Mouse (Mus musculus) G1E (cell line): ENCODE data around the gene Smoc2. TPM values are rescaled to one million over a fixed set of nuclear protein-coding genes. Genes with fewer than 3 reads are reported as not detected.

Experiments
- ATAC-seq: 2 replicates; pipeline ENCODE4 v1.8.0; 2016; ENCODE audit warnings: mild to moderate bottlenecking; ENCODE audit not compliant: insufficient number of reproducible peaks, poor library complexity, low FRiP score, severe bottlenecking; ENCODE audit errors: extremely low read depth
- DNase-seq: peaks from one replicate; pipeline ENCODE4 v3.0.0; 2012; ENCODE audit warnings: low spot score
- H3K27me3 ChIP-seq: 2 replicates; pipeline ENCODE4 v1.6.1; 2012; ENCODE audit warnings: mild to moderate bottlenecking, low read length, inconsistent platforms; ENCODE audit not compliant: insufficient read depth
- H3K36me3 ChIP-seq: replicated peaks from 2 replicates; pipeline ENCODE3; 2012; ENCODE audit warnings: mild to moderate bottlenecking, inconsistent platforms
- H3K4me1 ChIP-seq: 2 replicates; pipeline ENCODE4 v1.6.1; 2012; ENCODE audit warnings: low read depth, low read length, inconsistent platforms, mixed read lengths; ENCODE audit not compliant: insufficient read depth
- H3K4me3 ChIP-seq: 2 replicates; pipeline ENCODE4 v1.5.1; 2012; ENCODE audit warnings: low read depth, mild to moderate bottlenecking, inconsistent platforms, low read length, moderate library complexity, mixed read lengths
- H3K9me3 ChIP-seq: replicated peaks from 2 replicates; pipeline ENCODE4 v1.6.1; 2012; ENCODE audit warnings: inconsistent platforms
- CTCF ChIP-seq: IDR thresholded peaks from 2 replicates; pipeline ENCODE4 v1.5.1; 2012; ENCODE audit warnings: low read depth, low read length, inconsistent platforms, mixed read lengths
- GATA1 ChIP-seq: IDR thresholded peaks from 2 replicates; pipeline ENCODE4 v1.6.1; 2012; ENCODE audit warnings: borderline replicate concordance, low read length, inconsistent platforms, mixed read lengths
- GATA2 ChIP-seq: IDR thresholded peaks from 2 replicates; pipeline ENCODE4 v1.6.1; 2012; ENCODE audit warnings: low read depth, low read length, inconsistent platforms, borderline replicate concordance
- POLR2AphosphoS5 ChIP-seq: IDR thresholded peaks from 2 replicates; pipeline ENCODE4 v1.6.1; 2012; ENCODE audit warnings: low read depth, low read length, inconsistent platforms; ENCODE audit not compliant: insufficient replicate concordance
- TAL1 ChIP-seq: conservative IDR thresholded peaks from 2 replicates; pipeline ENCODE4 v1.6.1; 2012; ENCODE audit warnings: low read depth, low read length, inconsistent platforms, mixed read lengths
- polyA plus RNA-seq: library from polyadenylated mRNA; stranded (reverse); fragments of >175 nt; gene quantifications from 2 replicates; pipeline ENCODE4 v1.2.3, GENCODE M21; 2012
- total RNA-seq, 2 experiments: library from RNA; stranded (forward) in 1 of 2; stranded (reverse) in 1 of 2; fragments of 200-1000 nt in 1 of 2; fragments of >200 nt in 1 of 2; fragmentation: Nextera tagmentation in 1 of 2; gene quantifications; 2 replicates each; pipeline ENCODE4 v1.2.3; 2014 to 2017

Gene Smoc2
- total and polyA plus RNA-seq, 3 experiments = 0.55 TPM; not detected in 2

- no peak for DNase-seq
- Histone ChIP-seq H3K4me1 (no peaks in the 10 kb centered on the region), H3K4me3 (no peak overlapping the region), H3K27me3 (no peaks in the 10 kb centered on the region; the same call in 1 of the 2 replicates), H3K36me3 (no peaks in the 10 kb centered on the region), H3K9me3 (peaks cover 13% of the 10 kb centered on the region)
- TF ChIP-seq GATA1 (no peak), GATA2 (no peak)
- no peak for ATAC-seq
Observed at GRCm38 (mm10) chr17:14262217-14262616, 17.1 kb upstream of the Smoc2 start.

DNA sequence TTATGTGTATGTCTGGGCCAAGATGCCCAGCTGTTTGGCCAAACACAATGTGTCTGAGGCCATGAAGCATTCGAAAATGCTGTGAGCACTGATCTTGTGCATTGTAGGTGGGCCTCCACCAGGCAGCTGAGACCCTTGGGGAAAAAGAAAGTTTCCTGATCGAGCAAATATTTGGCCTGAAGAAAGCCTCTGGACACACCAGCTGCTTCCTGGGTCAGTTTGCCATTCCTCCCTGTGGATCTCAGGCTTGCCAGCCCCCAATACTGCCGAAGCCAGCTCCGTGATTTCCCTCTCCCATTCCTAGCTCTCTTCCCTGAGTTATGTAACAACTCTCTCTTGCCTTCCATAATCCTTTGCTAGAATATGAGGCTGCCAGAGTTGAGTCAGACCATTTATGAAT is 11.3 kb upstream of the Smoc2 start:
- no peak for DNase-seq
- no peak overlapping the region for H3K4me3 ChIP-seq
- TF ChIP-seq TAL1 (no peak), POLR2AphosphoS5 (no peak), GATA1 (no peak), GATA2 (no peak), CTCF (no peak)
- no peaks in the 10 kb centered on the region for H3K4me1 ChIP-seq
- no peaks in the 10 kb centered on the region for H3K27me3 ChIP-seq
- no peak for ATAC-seq
- H3K9me3 ChIP-seq = peaks cover 11% of the 10 kb centered on the region
- no peaks in the 10 kb centered on the region for H3K36me3 ChIP-seq

GRCm38 (mm10) chr17:14273386-14273785 is 5.9 kb upstream of the Smoc2 start:
- no peaks in the 10 kb centered on the region for H3K4me1 ChIP-seq
- H3K36me3 ChIP-seq = no peaks in the 10 kb centered on the region
- no peak overlapping the region for H3K4me3 ChIP-seq
- TF ChIP-seq GATA1 (no peak), POLR2AphosphoS5 (no peak), TAL1 (no peak), CTCF (no peak), GATA2 (no peak)
- no peak for ATAC-seq
- no peak for DNase-seq
- peaks cover 7% of the 10 kb centered on the region for H3K9me3 ChIP-seq
- H3K27me3 ChIP-seq = no peaks in the 10 kb centered on the region

- DNase-seq (no peak), ATAC-seq (no peak)
- TF ChIP-seq TAL1 (no peak), GATA2 (no peak), POLR2AphosphoS5 (no peak), CTCF (no peak), GATA1 (no peak)
- Histone ChIP-seq H3K4me3 (no peak overlapping the region), H3K27me3 (peaks cover 8% of the 10 kb centered on the region), H3K36me3 (no peaks in the 10 kb centered on the region), H3K9me3 (peaks cover 17% of the 10 kb centered on the region), H3K4me1 (no peaks in the 10 kb centered on the region)
Observed at GRCm38 (mm10) chr17:14277310-14277709, 2.0 kb upstream of the Smoc2 start.

GRCm38 (mm10) chr17:14279966-14280300 is 627 bp downstream of the Smoc2 start:
- no peak overlapping the region for H3K4me3 ChIP-seq
- ATAC-seq (no peak), DNase-seq (no peak)
- no peaks in the 10 kb centered on the region for H3K4me1 ChIP-seq
- peaks cover 20% of the 10 kb centered on the region for H3K9me3 ChIP-seq
- TF ChIP-seq TAL1 = no peak
- no peak for TF ChIP-seq GATA1
- no peak for TF ChIP-seq CTCF
- TF ChIP-seq POLR2AphosphoS5 = no peak
- no peak for TF ChIP-seq GATA2
- H3K36me3 ChIP-seq = no peaks in the 10 kb centered on the region
- H3K27me3 ChIP-seq = peaks cover 8% of the 10 kb centered on the region

- H3K27me3 ChIP-seq = peaks cover 8% of the 10 kb centered on the region
- no peak for DNase-seq
- peaks cover 20% of the 10 kb centered on the region for H3K9me3 ChIP-seq
- no peaks in the 10 kb centered on the region for H3K36me3 ChIP-seq
- H3K4me1 ChIP-seq = no peaks in the 10 kb centered on the region
- no peak for ATAC-seq
- H3K4me3 ChIP-seq = no peak overlapping the region
- TF ChIP-seq CTCF (no peak), TAL1 (no peak), GATA1 (no peak), POLR2AphosphoS5 (no peak), GATA2 (no peak)
Observed at GRCm38 (mm10) chr17:14280425-14280833, 1.1 kb downstream of the Smoc2 start.

- DNase-seq = peak; percentile 4
Observed at GRCm38 (mm10) chr17:14288015-14288616, 8.8 kb downstream of the Smoc2 start.

More at GRCm38 (mm10) chr17:14288015-14288616, 8.8 kb downstream of the Smoc2 start:
- ATAC-seq = no peak
- Histone ChIP-seq H3K4me3 (no peak overlapping the region), H3K27me3 (no peaks in the 10 kb centered on the region), H3K4me1 (no peaks in the 10 kb centered on the region), H3K9me3 (no peaks in the 10 kb centered on the region), H3K36me3 (no peaks in the 10 kb centered on the region)
- TF ChIP-seq GATA1 (no peak), GATA2 (no peak), TAL1 (no peak), CTCF (0 out of 2 replicates have a peak, but pooled peaks have one; percentile 24)
